Mouse (Mus musculus) thymus, adult 2 months (tissue): ENCODE results near the gene Ptafr. TPM values are rescaled to one million over a fixed set of nuclear protein-coding genes. Genes with fewer than 3 reads are reported as not detected.
"Not testable (repeated sequence)": the region's sequence is repeated elsewhere in the genome, so short reads cannot be mapped to it uniquely, and the experiment has no call there.

Experiments
- DNase-seq: peaks from one replicate; pipeline ENCODE4 v3.0.0; 2021
- H3K27ac ChIP-seq: fragments of 200-500 bp; 2 replicates; pipeline ENCODE4 v1.5.1; 2012; ENCODE audit warnings: low read length, control low read depth; ENCODE audit not compliant: control insufficient read depth, insufficient read depth
- H3K27me3 ChIP-seq: fragments of 200-500 bp; 2 replicates; pipeline ENCODE4 v1.6.1; 2012; ENCODE audit warnings: mild to moderate bottlenecking, low read length, moderate library complexity, mixed read lengths; ENCODE audit not compliant: control insufficient read depth, insufficient read depth
- H3K36me3 ChIP-seq: fragments of 200-500 bp; 2 replicates; pipeline ENCODE4 v1.6.1; 2012; ENCODE audit warnings: mild to moderate bottlenecking, low read length, moderate library complexity; ENCODE audit not compliant: control insufficient read depth, insufficient read depth
- H3K4me1 ChIP-seq: fragments of 200-500 bp; replicated peaks from 2 replicates; pipeline ENCODE4 v1.6.1; 2012; ENCODE audit warnings: low read length; ENCODE audit not compliant: control insufficient read depth, insufficient read depth
- H3K4me3 ChIP-seq: fragments of 200-500 bp; 2 replicates; pipeline ENCODE4 v1.5.1; 2012; ENCODE audit warnings: mild to moderate bottlenecking, low read length, control low read depth, moderate library complexity; ENCODE audit not compliant: control insufficient read depth, insufficient read depth
- CTCF ChIP-seq: fragments of 200-500 bp; IDR thresholded peaks from 2 replicates; pipeline ENCODE4 v1.5.1; 2012; ENCODE audit warnings: mild to moderate bottlenecking, control low read depth, low read length, moderate library complexity, borderline replicate concordance; ENCODE audit not compliant: control insufficient read depth, poor library complexity, insufficient read depth; ENCODE audit errors: extremely low read depth
- POLR2A ChIP-seq: fragments of 200-500 bp; IDR thresholded peaks from 2 replicates; pipeline ENCODE4 v1.6.1; 2012; ENCODE audit warnings: mild to moderate bottlenecking, low read length, control low read depth, moderate library complexity; ENCODE audit not compliant: control insufficient read depth, poor library complexity, insufficient read depth; ENCODE audit errors: extremely low read depth
- WGBS: fragments of 180-500 bp; shearing (Covaris S2); methylation state at CpG from one replicate; pipeline ENCODE4 v1.1.7; 2018; 5-methylcytosine and 5-hydroxymethylcytosine counted together
- polyA plus RNA-seq: library from polyadenylated mRNA; depleted of rRNA; stranded (reverse); fragments of >200 nt; gene quantifications from 2 replicates; pipeline ENCODE4 v1.2.3, GENCODE M21; 2012

Ptafr gene
- polyA plus RNA-seq, 1 experiment, result 8.5 TPM

DNA sequence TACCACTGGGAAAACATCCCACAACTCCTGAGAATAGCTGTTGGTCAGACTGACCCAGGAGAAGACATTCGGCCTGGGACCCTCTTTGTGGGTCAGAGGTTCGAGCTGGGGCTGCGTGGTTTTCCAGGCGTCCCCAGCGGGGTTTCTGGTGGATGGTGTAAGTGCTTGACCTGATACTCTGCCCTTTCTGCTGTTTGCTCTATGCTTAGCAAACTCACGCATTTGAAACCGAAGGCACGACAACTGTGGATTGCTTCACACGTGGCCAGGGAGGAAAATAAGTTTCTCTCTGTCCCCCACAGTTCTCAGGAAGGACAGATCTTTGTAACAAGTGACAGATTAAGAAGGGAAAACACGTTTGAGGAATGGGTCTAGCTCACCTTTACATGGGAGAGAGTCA lies 26.8 kb downstream of the Ptafr start:
- DNase-seq, result no peak
- H3K4me3 ChIP-seq, result no peak overlapping the region
- 91% methylated on average over 10 of the region's 10 CpGs for WGBS
- H3K36me3 ChIP-seq, result no peaks in the 10 kb centered on the region
- H3K27ac ChIP-seq, result no peak overlapping the region
- TF ChIP-seq POLR2A, result no peak
- TF ChIP-seq CTCF, result no peak
- no peaks in the 10 kb centered on the region for H3K27me3 ChIP-seq
- no peaks in the 10 kb centered on the region for H3K4me1 ChIP-seq

DNA sequence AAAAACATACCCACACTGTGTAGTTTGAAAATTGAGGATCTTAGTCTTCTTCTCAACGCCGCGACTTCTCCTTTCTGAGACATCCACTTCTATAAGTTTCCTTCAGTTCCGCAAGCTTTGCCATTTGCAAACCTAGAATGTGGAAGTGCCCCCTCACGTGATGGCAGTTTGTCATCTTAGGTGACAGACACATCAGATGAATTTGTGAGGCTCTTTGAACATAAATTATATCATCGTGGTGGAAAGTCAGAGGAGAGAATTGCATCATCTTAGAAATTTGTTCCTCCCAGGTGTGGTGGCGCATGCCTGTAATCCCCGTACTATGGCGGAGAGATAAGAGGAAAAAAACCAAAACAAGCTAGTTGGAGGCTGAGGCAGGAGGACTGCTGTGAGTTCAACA lies 29.1 kb downstream of the Ptafr start:
- Histone ChIP-seq H3K4me1 (no peaks in the 10 kb centered on the region), H3K27me3 (no peaks in the 10 kb centered on the region), H3K27ac (peak overlapping the region; percentile 45; the same call in 1 of the 2 replicates), H3K36me3 (no peaks in the 10 kb centered on the region), H3K4me3 (no peak overlapping the region)
- TF ChIP-seq CTCF, result no peak
- no peak for TF ChIP-seq POLR2A
- 31% methylated on average over 9 of the region's 9 CpGs for WGBS
- no peak for DNase-seq

DNA sequence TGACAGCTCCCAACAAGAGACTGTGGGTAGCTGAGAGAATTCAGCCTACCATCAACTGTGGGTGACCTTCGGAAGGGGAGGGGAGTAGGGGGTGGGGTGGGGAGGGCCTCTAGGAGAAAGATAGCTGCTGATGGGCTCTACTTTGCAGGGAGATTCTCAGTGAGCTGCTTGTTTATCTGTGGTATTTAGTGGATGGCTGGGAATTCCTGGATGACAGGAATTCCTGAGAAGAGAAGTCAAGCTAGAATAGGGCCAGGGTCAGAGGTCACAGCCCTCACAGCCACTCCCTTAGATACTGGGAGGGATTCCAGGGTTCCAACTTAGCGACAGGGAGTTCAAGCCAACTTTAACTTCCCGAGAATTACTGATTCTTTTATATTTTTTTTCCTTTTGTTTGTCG lies 30.3 kb downstream of the Ptafr start:
- no peaks in the 10 kb centered on the region for H3K36me3 ChIP-seq
- no peak for DNase-seq

DNA sequence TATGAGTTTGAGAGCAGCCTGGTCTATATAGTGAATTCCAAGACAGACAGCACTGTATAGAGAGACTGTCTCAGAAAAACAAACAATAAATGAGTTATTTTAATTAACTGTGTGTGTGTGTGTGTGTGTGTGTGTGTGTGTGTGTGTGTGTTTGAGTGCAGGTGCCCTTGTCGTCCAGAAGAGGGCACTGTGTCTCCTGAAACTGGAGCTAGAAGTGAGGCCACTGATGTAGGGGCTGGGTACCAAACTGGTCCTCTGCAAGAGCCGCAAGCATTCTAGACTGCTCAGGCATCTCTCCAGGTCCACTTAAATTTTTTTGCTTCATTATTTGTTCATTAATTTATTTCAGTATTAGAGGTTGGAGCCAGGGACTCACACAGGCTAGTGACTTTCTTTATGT lies 35.0 kb downstream of the Ptafr start:
- Histone ChIP-seq H3K4me1 (no peaks in the 10 kb centered on the region), H3K4me3 (no peak overlapping the region), H3K27ac (no peak overlapping the region), H3K36me3 (no peaks in the 10 kb centered on the region), H3K27me3 (no peaks in the 10 kb centered on the region)
- 91% methylated on average over 2 of the region's 2 CpGs for WGBS
- TF ChIP-seq CTCF (no peak), POLR2A (no peak)
- DNase-seq, result no peak

More for the DNA sequence above, 30.3 kb downstream of the Ptafr start:
- no peak overlapping the region for H3K27ac ChIP-seq
- WGBS, result 90% methylated on average over 4 of the region's 4 CpGs
- H3K4me1 ChIP-seq, result no peaks in the 10 kb centered on the region
- TF ChIP-seq POLR2A (no peak), CTCF (no peak)
- no peaks in the 10 kb centered on the region for H3K27me3 ChIP-seq
- no peak overlapping the region for H3K4me3 ChIP-seq

DNA sequence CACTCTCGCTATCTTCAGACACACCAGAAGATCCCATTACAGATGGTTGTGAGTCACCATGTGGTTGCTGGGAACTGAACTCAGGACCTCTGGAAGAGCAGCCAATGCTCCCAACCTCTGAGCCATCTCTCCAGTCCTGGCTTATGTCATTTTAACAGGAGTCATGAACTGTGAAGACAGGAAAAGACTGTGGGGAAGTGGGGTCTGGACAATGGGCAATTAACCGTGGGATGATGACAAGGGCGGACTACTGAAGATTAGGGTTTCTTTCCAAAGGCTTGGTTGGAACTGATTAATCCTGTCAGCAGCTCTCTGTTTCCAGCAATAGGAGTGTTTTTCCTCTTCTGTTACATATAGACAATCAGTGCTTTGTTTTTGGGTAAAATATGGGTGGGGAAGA lies 35.9 kb downstream of the Ptafr start:
- H3K36me3 ChIP-seq, result no peaks in the 10 kb centered on the region
- H3K4me1 ChIP-seq, result no peaks in the 10 kb centered on the region
- WGBS, result 97% methylated on average over 3 of the region's 3 CpGs
- TF ChIP-seq CTCF (no peak), POLR2A (no peak)
- no peak overlapping the region for H3K27ac ChIP-seq
- no peak for DNase-seq
- H3K27me3 ChIP-seq, result no peaks in the 10 kb centered on the region
- no peak overlapping the region for H3K4me3 ChIP-seq

DNA sequence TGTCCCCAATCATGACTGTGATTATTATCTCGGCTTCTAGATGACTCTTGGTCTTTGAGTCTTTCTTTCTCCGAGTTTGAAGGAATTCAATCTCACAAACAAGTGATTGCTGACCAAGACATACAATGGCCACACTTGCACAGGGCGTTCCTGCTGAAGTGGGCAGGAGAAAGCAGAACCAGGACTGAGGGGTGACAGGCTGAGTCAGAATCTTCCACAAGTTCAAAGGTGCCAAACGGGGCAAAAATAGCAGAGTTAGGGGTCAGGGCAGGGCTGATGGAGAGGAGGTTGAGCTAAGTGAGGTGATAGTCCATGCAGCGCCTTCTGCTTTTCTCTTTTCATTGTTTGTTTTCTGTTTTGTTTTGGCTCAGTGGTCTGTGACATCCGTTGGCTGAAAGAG lies 36.6 kb downstream of the Ptafr start:
- no peak overlapping the region for H3K4me3 ChIP-seq
- H3K36me3 ChIP-seq, result no peaks in the 10 kb centered on the region
- H3K27me3 ChIP-seq, result no peaks in the 10 kb centered on the region
- H3K27ac ChIP-seq, result no peak overlapping the region
- H3K4me1 ChIP-seq, result no peaks in the 10 kb centered on the region
- WGBS, result 88% methylated on average over 6 of the region's 6 CpGs
- DNase-seq, result no peak
- TF ChIP-seq CTCF (no peak), POLR2A (no peak)

DNA sequence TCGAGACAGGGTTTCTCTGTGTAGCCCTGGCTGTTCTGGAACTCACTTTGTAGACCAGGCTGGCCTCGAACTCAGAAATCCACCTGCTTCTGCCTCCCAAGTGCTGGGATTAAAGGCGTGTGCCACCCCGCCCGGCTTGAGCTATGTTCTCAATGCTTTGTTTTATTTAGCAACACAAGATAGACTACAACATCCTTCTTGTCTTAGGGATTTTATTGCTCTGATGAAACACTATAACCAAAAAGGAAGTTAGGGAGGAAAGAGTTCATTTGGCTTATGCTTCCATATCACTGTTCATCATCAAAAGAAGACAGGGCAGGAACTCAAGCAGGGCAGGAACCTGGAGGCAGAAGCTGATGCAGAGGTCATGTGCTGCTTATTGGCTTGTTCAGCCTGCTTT lies 37.4 kb downstream of the Ptafr start:
- not testable (repeated sequence) for DNase-seq, H3K27me3 ChIP-seq, H3K36me3 ChIP-seq, H3K4me3 ChIP-seq, H3K27ac ChIP-seq, H3K4me1 ChIP-seq
- 83% methylated on average over 5 of the region's 5 CpGs for WGBS

DNA sequence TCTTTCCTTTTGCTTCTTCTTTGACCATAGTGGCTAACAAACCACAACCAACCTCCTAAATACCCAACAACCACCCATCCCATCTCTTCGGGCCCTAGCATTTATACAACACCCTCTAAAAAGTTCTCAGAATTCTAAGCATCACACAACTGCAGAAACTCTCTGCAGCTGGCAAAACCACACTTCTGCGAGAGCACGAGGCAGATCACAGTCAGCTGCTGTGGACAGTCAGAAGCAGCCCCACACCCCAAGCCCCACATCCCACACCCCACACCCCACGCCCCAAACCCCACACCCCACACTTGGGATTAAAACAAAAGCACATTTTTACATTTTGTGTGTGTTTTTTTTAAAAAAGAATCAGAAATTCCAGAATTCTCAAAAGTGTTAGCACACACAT lies 39.6 kb downstream of the Ptafr start:
- 36% methylated on average over 4 of the region's 4 CpGs for WGBS
- DNase-seq, result no peak
- TF ChIP-seq POLR2A (no peak), CTCF (no peak)
- Histone ChIP-seq H3K27ac (no peak overlapping the region), H3K4me1 (no peaks in the 10 kb centered on the region), H3K36me3 (no peaks in the 10 kb centered on the region), H3K27me3 (no peaks in the 10 kb centered on the region), H3K4me3 (no peak overlapping the region)
